Mouse (Mus musculus) T-helper 2 cell (primary cell): ENCODE measurements around the gene Ampd2.

Experiments used
- in situ Hi-C: fragments of 300-600 bp; cut with MboI, MseI; formaldehyde crosslinking; loops from one replicate; pipeline ENCODE4 v1.15.1; 2025; ENCODE audit warnings: high pct_unique_total_duplicates

Gene Ampd2

GRCm38 (mm10) chr3:108094976-108095760, 8.7 kb upstream of the Ampd2 start:
- in situ Hi-C loops = no loop called here

- in situ Hi-C loops = no loop called here
Measured at GRCm38 (mm10) chr3:108094146-108094545, 7.7 kb upstream of the Ampd2 start.

- in situ Hi-C loops = no loop called here
Measured at GRCm38 (mm10) chr3:108093306-108093705, 6.9 kb upstream of the Ampd2 start.

DNA sequence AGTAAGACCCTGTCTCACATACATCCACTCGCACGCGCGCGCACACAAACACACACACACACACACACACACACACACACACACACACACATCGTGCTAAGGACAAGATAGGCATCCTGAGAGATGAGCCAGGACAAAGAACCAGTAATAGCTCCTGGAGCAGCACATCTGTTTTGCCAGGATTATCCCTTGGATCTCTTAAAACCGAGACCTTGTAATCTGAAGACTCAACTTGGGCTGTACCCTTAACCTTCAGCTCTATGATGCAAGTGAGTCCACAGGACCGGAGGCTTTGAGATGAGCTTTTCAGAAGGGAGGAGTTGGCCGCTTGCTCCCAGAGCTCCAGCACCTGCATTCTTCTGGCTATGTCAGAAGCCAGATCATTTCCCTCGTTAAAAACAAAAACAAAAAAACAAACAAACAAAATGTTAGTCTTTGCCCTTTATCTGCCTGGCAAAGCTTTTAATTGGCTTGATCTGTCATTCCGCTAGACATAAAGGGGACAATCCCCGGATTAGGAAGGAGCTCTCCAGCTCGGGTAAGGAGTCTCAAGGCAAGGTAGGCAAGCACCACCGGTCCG, 6.2 kb upstream of the Ampd2 start, which contains the start of gene Gnat2:
Gene Gnat2 (plus strand): TSS at position 254 of the 580 bp plus-strand sequence.
- in situ Hi-C loops = no loop called here

DNA sequence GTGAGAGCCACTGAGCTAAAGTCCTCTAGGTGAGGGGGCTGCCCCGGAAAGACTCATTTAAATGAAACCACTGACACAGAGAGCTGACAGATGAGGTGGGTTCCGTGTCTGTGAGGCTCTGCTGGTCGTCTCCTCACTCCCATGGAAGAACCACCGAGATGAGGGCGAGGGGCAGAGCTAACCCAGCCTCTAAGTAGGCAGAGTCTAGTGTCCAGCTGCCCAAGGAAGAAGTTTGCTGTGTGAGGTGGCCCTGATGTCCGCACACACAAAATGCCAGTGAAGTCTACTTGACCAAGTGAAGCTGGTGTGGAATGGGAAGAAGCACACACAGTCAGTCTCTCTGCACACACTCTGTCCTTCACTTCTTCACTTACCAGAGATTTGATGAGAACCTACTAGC, 5.6 kb upstream of the Ampd2 start:
- in situ Hi-C loops = no loop called here

- in situ Hi-C loops = no loop called here
Measured at GRCm38 (mm10) chr3:108090561-108090960, 4.1 kb upstream of the Ampd2 start.

- in situ Hi-C loops = no loop called here
Measured at GRCm38 (mm10) chr3:108089916-108090315, 3.5 kb upstream of the Ampd2 start.

GRCm38 (mm10) chr3:108088842-108089380, 2.5 kb upstream of the Ampd2 start:
- in situ Hi-C loops = no loop called here

- in situ Hi-C loops = no loop called here
Measured at GRCm38 (mm10) chr3:108087329-108087728, 878 bp upstream of the Ampd2 start.

GRCm38 (mm10) chr3:108085721-108086469, 556 bp downstream of the Ampd2 start:
- in situ Hi-C loops = no loop called here

- in situ Hi-C loops = no loop called here
Measured at GRCm38 (mm10) chr3:108085281-108085720, 1.1 kb downstream of the Ampd2 start.

GRCm38 (mm10) chr3:108084767-108085270, 1.6 kb downstream of the Ampd2 start:
- in situ Hi-C loops = loop anchor here (5.0 kb wide), 1 partner anchor 67 kb away; the partner anchor contains the start of gene Gpr61

DNA sequence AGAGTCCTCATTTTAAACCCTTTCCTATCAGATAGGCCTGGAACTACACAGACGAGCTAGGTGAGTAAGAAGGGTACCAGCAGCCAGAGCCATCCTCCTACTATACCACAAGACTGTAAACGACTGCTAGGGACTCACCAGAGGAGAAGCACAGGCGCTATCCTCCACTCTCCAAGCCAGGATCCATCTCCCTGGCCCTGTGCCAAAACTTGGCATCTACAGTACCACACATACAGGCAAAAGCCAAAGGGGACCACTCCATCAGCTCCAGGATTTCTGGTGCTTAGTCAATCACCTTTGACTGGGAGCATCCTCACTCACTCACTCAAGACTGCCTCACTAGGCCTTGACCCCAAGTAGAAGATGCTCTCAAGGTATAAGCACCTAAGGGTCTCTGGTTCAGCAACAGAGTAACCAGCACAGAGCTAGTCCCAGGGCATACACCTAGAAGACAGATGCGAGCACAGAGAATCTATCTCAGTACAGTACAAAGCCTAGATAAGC, 2.5 kb downstream of the Ampd2 start:
- in situ Hi-C loops = loop anchor here (5.0 kb wide), 1 partner anchor 68 kb away; the partner anchor contains the start of gene Gpr61

DNA sequence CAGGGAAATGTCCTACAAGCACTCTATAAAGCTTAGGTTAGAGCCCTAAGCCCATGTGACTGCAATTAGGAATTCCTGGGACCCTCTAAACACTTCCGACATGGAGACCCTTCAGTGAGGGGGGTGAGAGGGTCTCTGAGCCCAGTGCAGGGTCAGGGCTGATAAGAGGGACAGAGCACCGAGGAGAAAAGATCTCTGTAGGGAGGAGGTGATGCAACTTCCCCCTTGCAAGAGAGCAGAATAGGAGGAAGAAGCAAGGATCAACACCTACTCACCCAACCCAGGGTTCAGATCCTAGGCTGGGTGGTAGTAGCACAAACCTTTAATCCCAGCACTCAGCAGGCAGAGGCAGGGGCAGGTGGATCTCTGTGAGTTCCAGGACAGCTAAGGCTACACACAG, 3.3 kb downstream of the Ampd2 start:
- in situ Hi-C loops = loop anchor here (5.0 kb wide), 1 partner anchor 69 kb away; the partner anchor contains the start of gene Gpr61

DNA sequence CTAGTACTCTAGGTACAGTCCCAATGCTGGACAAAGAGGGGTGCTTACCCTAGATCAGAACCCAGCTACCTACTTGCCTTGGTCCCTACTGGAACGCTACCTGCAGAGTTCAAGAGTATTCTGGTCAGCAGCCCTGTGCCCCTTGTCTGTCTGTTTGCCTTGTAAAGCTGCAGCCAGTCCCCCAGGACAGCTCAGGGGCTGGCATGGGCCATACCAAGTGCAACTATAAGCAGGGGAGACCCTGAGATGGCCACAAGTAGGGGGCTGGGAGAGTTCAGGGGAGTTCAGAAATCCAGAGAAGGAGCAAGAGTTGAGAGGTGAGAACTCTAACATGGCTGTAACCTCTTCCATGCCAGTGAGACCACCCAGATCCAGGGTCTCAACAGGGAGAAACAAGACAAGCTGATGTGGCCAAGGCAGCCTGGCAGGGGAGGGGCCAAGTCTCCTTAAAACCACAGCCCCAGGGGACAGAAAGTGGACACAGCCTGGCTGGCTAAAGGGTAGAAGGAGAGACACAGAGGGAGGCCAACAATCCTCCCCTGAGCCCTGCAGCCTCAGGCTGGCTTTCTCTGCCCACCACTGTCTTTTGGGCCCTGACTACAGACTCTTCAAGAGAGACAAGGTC, 4.1 kb downstream of the Ampd2 start:
- in situ Hi-C loops = loop anchor here (5.0 kb wide), 1 partner anchor 70 kb away; the partner anchor contains the start of gene Gpr61

GRCm38 (mm10) chr3:108081681-108082080, 4.8 kb downstream of the Ampd2 start:
- in situ Hi-C loops = loop anchor here (5.0 kb wide), 1 partner anchor 71 kb away; the partner anchor contains the start of gene Gpr61

DNA sequence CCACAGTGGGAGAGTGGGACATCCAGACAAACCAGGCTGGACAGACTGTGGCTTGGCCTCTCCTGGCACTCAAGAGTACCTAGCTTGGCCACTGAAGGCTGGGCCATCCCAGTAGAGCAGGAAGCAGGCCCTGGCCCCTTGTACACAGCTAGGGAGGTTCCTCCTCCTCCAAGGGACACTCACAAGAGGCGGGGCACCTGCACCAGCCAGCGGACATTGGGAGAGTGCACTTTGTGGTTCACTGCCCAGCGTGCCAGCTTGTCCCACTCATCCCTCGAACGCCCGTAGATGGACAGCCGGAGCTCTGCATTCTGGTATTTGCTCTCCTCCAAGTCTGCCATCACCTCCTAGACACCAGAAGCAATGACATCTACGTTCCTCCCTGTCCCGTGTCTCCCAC, 9.6 kb downstream of the Ampd2 start:
- in situ Hi-C loops = no loop called here

- in situ Hi-C loops = no loop called here
Measured at GRCm38 (mm10) chr3:108072983-108073569, 13.4 kb downstream of the Ampd2 start.

DNA sequence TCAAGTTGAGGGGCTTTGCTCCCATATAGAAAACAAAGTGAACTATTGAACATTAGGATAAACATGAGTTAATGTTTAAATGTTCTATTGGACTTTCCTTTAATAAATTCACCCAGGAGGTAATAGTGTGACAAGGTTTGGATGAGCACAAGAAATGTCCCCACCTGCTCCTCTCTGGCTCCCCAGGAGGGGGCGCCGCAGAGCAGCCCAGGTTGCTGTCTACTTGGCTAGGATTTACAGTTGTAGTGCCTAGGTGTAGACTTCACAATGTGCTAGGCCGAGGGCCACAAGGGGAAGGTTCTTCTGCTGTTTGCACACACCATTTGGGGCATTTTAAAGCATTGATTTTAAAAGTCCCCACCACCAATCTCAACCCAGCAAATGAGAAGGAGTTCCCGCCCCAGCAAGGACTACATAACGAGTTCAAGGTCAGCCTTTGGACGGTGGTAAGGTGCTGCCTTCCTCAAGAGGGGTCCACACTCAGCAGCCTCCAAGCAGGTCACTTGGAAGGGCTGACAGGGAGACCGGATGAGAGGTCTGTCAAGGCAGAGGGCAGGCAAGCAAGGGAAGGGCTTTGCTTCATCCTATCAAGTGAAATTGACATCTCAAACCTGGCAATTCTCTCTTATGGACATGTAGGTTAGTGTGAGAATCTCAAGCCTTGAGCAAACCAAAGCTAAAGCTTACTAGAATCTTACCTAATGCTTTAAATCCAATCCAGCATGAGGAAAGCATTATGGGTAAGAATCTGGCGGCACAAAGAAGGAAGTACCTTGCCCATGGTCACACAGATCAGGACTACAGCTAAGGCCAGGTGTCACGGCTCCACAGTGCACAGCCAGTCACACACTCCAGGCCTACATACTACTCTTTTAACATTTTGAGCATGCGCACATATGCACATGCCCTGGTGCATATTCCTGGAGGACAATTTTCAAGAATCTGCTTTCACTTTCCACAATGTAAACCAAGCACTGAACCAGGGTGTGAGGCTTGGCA, 15.9 kb downstream of the Ampd2 start:
- in situ Hi-C loops = no loop called here
